Mouse (Mus musculus): ENCODE measurements at regions not wholly inside any gene's neighbourhood (a gene's known extent, or its start where the extent isn't known, plus 50 kb on each side); places are given as distances from the start of the nearest gene placed in this dataset.

GRCm38 (mm10) chr6:117279297-117279696, 111.0 kb downstream of the Cxcl12 start:
- DNase-seq (ENCODE audit: low spot score in 2 of 2), result no peak

- DNase-seq (ENCODE audit: low spot score in 2 of 2), result no peak
These were observed 111.6 kb downstream of the Cxcl12 start for GRCm38 (mm10) chr6:117279786-117280411.

GRCm38 (mm10) chr6:117280911-117281310, 112.6 kb downstream of the Cxcl12 start:
- no peak for DNase-seq (ENCODE audit: low spot score in 2 of 2)

GRCm38 (mm10) chr6:117283616-117284015, 115.3 kb downstream of the Cxcl12 start:
- no peak for DNase-seq (ENCODE audit: low spot score in 2 of 2)

- no peak for DNase-seq (ENCODE audit: low spot score in 2 of 2)
These were observed 116.2 kb downstream of the Cxcl12 start for GRCm38 (mm10) chr6:117284376-117285106.

- DNase-seq (ENCODE audit: low spot score in 2 of 2), result no peak
These were observed 119.1 kb downstream of the Cxcl12 start for GRCm38 (mm10) chr6:117287396-117287795.

- no peak for DNase-seq (ENCODE audit: low spot score in 2 of 2)
These were observed 125.6 kb downstream of the Cxcl12 start for GRCm38 (mm10) chr6:117293780-117294465.

- no peak for DNase-seq (ENCODE audit: low spot score in 2 of 2)
These were observed 129.6 kb downstream of the Cxcl12 start for GRCm38 (mm10) chr6:117297918-117298317.

GRCm38 (mm10) chr6:117299503-117300288, 131.4 kb downstream of the Cxcl12 start:
- no peak for DNase-seq (ENCODE audit: low spot score in 2 of 2)

GRCm38 (mm10) chr6:117303361-117303760, 135.0 kb downstream of the Cxcl12 start:
- no peak for DNase-seq (ENCODE audit: low spot score in 2 of 2)

GRCm38 (mm10) chr6:117305736-117306250, 137.5 kb downstream of the Cxcl12 start:
- DNase-seq (ENCODE audit: low spot score in 2 of 2), result no peak

- no peak for DNase-seq (ENCODE audit: low spot score in 2 of 2)
These were observed 140.3 kb downstream of the Cxcl12 start for GRCm38 (mm10) chr6:117308636-117309035.

- no peak for DNase-seq (ENCODE audit: low spot score in 2 of 2)
These were observed 144.8 kb downstream of the Cxcl12 start for GRCm38 (mm10) chr6:117312891-117313781.

GRCm38 (mm10) chr6:117313944-117314566, 145.7 kb downstream of the Cxcl12 start:
- DNase-seq (ENCODE audit: low spot score in 2 of 2), result no peak

GRCm38 (mm10) chr6:117323301-117323700, 155.0 kb downstream of the Cxcl12 start:
- DNase-seq (ENCODE audit: low spot score in 2 of 2), result no peak

- no peak for DNase-seq (ENCODE audit: low spot score in 2 of 2)
These were observed 155.5 kb downstream of the Cxcl12 start for GRCm38 (mm10) chr6:117323850-117324249.

- no peak for DNase-seq (ENCODE audit: low spot score in 2 of 2)
These were observed 158.8 kb downstream of the Cxcl12 start for GRCm38 (mm10) chr6:117326835-117327775.

- DNase-seq (ENCODE audit: low spot score in 2 of 2), result no peak
These were observed 161.0 kb downstream of the Cxcl12 start for GRCm38 (mm10) chr6:117329164-117329939.
